Mouse (Mus musculus) gastrocnemius, postnatal 10 days (tissue): Measurements from ENCODE around the gene Sdk1. TPM values are rescaled to one million over a fixed set of nuclear protein-coding genes. Genes with fewer than 3 reads are reported as not detected.

Experiments used
- DNase-seq: peaks from one replicate; pipeline ENCODE4 v3.0.0; 2021; ENCODE audit warnings: mixed read lengths
- long read RNA-seq, 2 experiments: library from polyadenylated mRNA; stranded (forward); transcript quantifications; one replicate each; pipeline ENCODE4 v2.0.0; 2021
- total RNA-seq, 2 experiments: library from RNA; stranded (reverse); gene quantifications; 2 replicates each; pipeline ENCODE4 v1.2.3; 2021

The Sdk1 gene
- 1 to 10 TPM; 5.1 to 5.8 TPM for total RNA-seq
- long read RNA-seq, experiment 1, result 0 reads
- long read RNA-seq, experiment 2, partial matches to known transcripts, result 2 of 3 reads
- long read RNA-seq, experiment 2, other reads (novel, unspliced or antisense), result 1 of 3 reads

DNA sequence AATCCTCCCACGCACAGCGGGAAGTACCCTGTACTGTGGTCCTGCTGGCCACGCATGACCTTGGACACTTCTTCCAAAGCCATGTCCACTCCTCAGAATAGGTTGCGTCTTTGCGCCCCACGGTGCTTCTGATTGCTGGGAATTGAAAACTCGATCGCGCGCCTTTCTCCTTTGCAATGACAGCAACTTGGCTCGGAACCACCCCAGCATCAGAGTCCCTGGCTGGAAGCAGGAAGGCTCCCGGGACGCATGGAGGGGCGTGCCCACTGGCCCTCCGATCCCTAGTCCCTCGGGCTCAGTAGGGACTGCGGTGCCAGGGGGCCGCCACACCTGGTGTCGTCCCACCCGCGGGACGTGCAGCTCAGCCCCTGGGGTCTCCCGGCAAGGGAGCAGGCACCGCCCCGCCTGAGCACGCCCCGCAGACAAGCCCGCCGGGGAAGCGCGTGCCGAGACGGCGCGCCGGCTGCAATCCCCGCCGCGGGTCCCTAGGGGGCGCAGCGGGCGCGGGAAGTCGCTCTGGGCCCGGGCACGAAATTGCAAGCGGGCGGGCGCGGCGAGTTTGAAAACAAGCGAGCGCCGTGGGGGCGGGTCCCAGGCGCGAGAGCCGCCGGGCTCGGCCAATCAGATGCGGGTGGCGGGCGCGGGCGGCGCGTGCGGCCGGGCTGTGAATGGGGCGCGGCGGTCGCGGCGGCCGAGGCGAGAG lies at the start of gene Sdk1:
TSS of gene Sdk1 (plus strand) at position 650 of the 703 bp plus-strand sequence.
- peak; percentile 98 for DNase-seq

DNA sequence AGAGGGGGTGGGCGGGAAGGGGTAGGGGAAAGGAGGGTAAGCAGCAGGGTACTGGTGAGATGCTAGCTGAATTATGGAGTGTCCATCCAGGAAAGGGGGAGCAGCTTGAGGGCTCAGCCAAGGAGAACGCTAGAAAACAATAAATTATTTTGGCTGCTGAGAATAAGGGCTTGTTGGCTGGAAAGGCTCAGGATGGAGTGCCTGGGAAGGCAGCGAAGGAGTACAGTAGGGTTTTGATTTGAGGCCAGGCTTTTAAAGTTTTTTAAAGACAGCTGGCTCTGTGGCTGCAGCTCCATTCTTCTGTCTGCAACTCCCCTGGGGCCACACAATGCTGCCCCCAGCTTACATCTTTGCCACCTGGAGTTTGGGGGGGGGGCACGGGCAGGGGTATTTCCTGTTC lies 44.0 kb upstream of the Sdk1 start:
- no peak for DNase-seq

DNA sequence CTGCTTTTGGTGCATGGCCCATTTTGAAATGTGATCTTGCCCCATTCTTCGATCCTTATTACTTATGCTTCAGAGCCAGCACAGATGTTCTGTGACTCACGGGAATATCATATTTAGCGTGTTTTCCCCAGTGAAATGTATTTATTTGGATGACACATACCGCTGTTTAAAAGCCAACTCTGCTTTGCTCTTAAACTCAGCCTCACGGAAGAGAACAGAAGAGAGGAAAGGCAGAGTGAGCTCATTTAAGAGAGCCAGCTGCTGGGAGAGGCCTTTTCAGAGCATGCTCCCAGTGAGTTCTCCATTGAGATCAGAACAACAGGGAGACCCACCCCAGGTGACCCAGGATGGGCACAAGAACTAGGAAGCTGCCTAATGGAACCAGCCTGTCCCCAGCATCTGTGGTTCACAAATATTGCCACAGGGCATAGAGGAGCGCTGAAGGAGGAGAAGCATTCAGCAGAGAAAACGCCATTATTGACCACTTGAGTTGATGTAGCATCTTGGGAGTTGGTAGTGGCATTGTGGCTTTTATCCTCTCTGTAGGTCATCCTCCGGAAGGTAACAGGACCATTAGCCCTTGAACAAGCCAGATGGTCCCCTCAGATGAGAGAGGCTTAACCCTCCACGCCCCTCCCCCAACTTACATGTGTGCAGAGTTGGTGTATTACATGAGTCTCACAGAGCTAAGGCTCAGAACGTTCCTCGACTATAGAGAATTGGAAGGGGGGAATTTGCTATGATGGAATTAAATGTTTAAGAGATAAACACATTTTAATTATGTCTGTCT lies 38.8 kb upstream of the Sdk1 start:
- DNase-seq, result no peak

- no peak for DNase-seq
Measured at GRCm38 (mm10) chr5:141207061-141207460, 34.2 kb upstream of the Sdk1 start.

GRCm38 (mm10) chr5:141225243-141225642 lies 16.0 kb upstream of the Sdk1 start:
- DNase-seq, result no peak

- DNase-seq, result no peak
Measured at GRCm38 (mm10) chr5:141234326-141234725, 7.0 kb upstream of the Sdk1 start.

DNA sequence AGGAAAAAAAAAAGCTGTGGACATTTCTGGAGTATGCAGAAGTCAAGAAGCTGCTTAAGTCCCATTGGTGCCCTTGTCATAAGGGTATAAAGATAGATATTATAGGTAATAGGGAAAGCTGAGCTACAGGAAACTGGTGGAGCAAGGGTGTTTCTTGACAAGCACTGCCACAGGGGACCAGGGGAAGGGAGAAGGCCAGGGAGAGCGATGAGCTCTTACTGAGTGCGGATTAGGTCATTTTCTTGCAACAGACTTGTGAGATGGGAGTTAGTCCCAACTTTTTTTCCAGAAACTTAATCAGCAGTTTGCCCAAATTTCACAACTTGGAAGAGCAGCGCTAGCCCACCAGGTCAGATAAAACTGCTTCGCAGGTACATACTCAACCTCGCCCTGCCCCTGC lies 1.9 kb upstream of the Sdk1 start:
- DNase-seq, result no peak

DNA sequence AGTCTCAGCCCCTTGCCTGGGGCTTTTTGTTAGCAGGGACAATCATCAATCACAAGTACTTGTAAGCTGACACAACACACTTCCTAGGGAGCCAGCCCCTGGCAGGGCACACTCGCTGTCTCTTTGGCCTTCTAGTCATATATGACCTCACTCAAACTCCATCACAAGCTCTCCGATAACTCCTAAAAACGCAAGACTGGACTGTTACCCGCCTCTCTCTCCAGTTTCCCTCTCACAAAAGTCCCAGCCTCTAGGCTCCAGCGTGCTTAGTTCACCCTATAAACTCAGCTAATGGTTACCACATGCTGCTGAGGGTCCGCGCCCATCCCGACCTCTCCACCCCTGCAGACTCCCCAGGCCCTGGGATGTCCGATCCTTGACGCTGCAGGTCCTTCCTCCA lies 849 bp upstream of the Sdk1 start:
- DNase-seq, result peak; percentile 16

DNA sequence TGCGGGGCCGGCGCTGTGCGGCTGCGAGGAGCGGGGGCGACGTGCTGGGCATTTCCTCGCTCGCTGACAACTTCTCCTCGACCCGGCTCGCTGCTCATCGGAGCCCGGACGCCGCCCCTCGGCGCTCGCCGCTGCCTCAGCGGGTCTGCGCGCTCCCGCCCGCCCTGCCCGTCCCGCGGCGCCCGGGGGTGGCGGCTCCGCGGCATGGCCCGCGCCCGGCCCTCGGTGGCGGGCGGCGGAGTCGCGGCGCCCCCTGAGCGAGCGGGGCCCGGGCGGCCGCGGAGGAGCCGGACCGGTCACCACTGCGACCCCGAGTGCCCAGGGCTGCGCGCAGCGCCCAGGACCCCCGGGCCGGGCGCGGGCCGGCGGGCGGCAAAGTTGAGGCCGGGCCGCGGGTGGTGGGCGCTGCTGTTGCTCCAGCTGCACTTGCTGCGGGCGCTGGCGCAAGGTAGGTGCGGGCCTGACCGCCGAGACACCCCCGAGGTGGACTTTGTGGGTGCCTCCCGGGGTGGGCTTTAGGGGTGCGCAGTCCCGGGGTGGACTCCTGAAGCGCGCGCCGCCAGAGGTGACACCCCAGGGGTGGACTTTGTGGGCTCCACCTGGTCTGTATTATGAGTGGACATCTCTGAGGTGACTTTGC lies 475 bp downstream of the Sdk1 start:
- DNase-seq, result peak; percentile 13

GRCm38 (mm10) chr5:141243253-141243965 lies 2.1 kb downstream of the Sdk1 start:
- no peak for DNase-seq

DNA sequence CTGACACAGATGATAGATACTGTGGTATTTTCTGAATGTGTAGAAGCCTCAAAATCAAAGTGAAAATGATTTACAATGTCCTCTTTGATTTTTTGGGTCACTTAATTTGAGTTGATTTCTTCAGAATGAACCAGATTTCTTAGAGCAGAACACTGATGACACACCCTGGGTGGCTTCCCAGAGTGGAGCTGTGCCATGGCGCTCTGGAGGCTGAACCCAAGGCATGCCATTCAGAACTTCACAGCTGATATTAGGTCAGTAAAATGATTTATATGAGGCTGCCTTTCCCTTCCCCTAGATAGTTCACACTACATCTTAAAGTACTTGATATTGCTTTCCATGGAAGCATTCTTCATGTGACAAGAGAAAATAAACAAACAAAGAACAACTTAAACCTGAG lies 23.0 kb downstream of the Sdk1 start:
- peak; percentile 10 for DNase-seq

DNA sequence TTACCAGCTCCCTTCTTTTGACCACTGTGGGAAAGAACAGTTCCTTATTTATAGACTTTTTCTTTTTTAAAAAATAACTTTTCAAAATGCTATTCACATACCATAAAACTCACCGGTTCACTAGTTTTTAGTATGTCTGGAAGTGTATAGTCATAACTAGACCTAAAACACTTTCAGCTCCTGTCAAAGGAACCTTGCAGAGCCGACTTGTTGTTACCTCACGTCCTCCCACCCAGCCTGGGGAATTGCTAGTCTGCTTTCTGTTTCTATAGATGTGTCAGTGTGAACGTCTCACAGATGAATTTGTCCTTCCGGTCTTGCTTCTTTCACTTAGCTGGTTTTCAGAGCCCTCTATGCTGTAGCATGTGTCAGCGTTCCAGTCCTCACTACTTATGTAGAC lies 35.8 kb downstream of the Sdk1 start:
- no peak for DNase-seq

- no peak for DNase-seq
Measured at GRCm38 (mm10) chr5:141281751-141282150, 40.5 kb downstream of the Sdk1 start.

GRCm38 (mm10) chr5:141289611-141290010 lies 48.3 kb downstream of the Sdk1 start:
- DNase-seq, result no peak

DNA sequence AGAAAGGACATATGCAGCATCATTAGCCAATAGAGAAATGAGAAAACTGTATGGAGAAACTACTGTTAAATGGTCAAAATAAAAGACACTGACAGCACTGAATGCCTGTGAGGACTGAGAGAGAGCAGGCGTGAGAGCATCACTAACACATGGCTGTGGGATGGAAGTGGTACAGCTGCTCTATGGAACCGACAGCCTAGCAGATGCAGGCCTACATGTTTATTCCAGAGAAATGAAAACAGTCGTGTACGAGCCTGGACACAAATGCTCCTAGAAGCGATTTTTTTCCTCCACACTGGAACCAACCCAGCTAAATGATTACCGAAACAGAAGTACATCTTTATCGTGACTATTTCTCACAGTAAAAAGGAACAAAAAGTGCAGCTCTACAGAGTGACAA lies 54.0 kb downstream of the Sdk1 start:
- DNase-seq, result no peak

- no peak for DNase-seq
Measured at GRCm38 (mm10) chr5:141302287-141302694, 61.0 kb downstream of the Sdk1 start.

DNA sequence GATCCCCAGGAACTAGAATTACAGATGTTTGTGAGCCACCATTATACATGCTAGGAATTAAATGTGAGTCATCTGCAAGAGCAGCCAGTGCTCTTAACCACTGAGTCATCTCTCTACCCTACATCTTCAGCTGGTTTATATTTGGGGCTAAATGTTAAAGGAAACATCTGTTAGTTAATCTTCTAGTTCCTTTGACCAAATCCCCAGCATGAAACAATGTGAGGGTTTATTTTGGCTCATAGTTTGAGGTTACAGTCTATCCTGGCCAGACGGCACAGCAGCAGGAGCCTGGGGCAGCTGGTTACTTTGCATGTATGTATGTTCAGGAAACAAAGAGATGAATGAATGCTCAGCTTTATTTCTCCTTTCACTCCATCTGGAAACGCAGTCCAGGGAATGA lies 62.5 kb downstream of the Sdk1 start:
- DNase-seq, result no peak

DNA sequence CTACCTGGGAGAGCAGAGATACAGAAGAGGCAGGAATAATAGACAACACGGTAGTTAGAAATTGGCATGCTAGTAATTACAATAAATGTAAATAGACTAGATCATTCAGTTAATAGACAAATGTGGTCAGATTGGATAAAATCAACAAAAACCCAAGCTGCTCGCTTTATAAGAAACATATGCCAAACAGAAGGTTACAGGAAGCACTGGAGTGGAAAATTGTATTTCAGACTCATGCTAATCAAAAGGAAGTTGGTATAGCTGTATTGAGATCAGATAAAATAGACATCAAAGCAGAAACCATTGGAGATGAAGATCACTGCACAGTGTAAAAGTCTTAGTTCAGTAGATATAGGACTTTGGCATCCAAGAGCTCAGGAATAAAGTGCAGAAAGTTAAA lies 63.4 kb downstream of the Sdk1 start:
- no peak for DNase-seq

DNA sequence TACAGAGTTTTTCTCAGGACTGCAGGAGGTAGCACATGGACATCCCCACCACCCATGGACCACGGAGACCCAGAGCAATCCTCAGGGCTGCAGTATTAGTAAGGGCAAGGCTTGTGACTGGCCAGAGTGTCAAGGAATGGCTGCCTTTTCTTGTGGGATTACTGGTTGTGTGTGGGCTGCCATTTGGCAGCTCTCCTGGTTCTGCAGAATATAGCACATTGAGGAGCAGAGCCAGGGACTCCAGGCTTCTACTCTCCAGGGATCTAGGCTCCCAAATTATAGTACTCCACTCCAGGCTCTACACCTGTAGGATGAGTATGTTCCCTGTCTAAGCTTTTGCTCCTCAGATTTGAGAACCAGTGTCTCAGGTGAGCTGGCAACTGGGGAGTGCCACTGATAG lies 69.4 kb downstream of the Sdk1 start:
- DNase-seq, result no peak

DNA sequence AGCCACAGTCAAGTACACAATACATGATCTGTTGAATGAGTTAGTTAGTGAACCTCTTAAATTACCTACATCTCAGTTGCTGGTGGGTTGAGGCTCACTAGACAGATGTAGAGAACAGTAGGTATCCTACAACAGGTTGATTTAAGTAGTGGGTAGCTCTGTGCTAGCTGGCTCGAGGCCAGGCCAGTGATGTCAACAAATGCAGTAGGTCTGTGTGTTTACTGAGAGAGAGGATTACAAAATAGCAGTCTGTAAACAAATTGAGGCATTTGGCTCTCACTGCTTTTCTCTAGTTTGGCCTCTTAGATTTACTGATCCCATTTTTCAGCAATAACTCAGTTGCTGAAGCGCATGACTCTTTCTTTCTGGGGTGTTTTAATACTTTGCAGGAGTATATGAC lies 70.5 kb downstream of the Sdk1 start:
- DNase-seq, result no peak

- no peak for DNase-seq
Measured at GRCm38 (mm10) chr5:141312305-141312704, 71.0 kb downstream of the Sdk1 start.

- DNase-seq, result no peak
Measured at GRCm38 (mm10) chr5:141317095-141317494, 75.8 kb downstream of the Sdk1 start.
